Mouse (Mus musculus): ENCODE results near the gene Hacl1.
A peak's percentile ranks its signal among the peaks of the same experiment; 100 is the strongest.

Hacl1 gene

DNA sequence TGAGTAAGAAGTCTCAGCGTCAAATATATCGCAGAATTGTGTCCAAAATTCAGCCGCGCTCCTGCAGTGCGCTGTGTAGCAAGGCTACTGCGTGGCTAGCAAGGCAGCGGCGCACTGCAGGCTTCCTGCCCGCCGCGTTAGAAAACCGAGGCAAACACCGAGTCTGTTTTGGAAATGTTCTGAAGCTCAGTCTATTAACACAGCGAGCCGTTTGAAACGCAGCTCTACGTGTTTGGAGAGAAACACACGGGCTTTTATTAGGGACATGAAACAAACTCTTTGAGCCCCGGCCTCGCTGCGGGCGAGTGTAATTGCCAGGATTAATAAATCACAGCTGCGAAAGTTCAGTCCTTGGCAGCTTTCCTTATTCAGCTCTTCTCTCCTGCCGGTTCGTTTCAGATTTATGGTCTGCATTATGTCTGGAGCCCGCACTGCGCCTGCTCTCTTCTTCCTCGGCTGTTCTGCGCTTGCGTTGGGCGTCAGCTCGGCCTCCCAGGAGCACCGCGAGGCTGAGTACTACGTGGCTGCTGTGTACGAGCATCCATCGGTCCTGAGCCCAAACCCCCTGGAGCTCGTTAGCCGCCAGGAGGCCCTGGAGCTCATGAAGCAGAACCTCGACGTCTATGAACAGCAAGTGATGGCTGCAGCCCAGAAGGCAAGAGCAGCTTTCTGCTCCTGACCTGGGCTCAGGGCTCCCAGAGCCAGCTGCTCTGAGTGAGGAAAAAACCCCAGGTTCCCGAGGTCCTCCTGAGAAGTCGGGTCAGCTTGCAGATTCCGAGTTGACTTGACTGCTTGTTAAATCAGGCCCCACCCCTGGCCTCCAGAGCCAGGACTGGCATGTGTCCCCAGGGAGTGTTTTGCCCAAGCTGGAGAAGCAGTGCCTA is 20.8 kb upstream of the Hacl1 start:
- DNase-seq: peak; percentile 92

DNA sequence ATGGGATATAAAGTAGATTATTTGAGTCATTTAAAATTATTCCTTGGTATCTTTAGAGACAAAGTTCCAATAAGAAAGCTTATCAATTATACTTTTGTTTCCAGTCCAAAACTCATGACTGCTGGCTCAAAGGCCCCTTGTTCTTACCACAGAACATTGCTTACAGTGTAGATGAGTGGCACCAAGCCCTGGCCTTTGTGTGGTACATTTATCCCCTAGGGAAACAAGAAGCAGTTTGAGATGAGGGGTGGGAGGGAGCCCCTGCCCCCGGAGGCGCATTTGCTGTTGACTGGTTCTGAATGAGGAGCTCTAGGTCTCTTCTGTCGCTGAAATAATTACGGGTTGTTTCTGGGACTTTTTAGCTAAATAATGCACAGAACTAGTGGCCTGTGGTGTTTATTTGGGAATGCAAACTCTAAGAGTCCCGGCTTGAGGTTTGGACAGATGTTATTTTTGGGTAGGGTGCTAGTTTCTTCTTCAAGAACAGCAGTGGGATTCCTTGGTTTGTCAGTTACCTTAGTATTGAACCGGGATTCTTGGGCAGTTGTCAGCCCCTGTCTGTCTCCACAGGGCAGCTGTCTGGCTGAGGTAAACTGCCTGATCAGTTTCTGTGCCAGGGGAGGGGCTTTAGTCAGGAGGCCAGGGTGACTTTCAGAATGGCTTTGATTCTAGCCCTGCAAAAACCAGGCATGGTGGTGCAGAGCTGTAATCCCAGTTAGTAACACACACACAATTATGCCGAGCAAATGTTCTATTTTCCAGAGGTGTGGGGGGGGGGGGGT is 19.4 kb upstream of the Hacl1 start:
- DNase-seq: no peak

DNA sequence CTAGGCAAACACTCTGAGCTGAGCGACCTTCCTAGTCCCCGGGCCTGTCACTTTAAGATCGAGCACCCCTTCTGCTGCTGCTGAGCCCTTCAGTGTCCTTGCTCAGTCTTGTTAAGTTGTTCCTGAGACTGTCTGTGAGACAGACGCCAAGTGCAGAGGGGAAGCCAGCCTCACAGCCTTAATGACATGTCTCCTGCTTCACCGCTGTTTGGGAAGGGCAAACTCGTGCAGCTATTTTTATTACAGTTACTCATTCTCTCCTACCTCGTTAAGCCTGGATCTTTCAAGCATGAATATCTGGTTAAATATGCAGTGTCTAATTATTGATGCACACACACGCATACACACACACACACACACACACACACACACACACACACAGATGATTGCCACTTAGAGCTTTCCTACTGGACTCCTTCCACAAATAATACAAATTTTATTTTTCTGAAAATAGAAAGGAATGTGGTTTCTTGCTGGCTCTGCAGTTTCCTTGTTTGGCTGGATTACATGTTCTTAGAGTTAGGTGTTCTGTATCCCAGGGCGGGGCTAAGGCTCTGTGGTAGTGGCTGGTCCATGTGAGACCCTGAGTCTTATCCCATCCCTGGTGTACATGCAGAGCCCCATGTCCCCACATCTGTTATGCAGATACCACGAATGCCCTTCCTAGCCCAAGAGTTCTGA is 18.6 kb upstream of the Hacl1 start:
- peak; percentile 75 for DNase-seq

DNA sequence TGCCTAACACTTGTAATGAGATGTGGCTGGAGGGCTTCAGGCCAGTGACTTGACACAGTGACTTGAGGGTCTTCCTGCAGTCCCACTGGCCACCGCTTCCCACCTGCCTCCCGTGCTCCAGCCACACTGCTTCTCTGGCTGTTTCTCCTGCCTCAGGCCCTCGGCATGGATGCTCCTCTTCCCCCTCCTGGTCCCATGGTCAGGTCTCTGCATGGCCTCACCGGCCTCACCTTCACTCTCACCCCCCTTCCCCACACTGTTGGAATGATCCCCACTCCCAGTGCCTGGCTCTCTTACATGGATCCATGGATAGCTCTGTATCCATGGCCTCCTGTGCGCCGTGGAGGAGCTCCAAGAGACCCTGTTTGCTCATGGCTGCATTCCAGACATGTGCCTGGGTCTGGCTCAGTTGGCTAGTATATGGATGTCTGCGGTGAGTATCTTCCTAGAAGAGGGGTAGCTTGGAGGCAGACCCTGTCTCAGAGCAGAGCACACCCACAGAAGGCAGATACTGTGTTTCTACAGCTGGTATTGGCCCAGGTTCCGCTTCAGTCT is 17.1 kb upstream of the Hacl1 start:
- no peak for DNase-seq

DNA sequence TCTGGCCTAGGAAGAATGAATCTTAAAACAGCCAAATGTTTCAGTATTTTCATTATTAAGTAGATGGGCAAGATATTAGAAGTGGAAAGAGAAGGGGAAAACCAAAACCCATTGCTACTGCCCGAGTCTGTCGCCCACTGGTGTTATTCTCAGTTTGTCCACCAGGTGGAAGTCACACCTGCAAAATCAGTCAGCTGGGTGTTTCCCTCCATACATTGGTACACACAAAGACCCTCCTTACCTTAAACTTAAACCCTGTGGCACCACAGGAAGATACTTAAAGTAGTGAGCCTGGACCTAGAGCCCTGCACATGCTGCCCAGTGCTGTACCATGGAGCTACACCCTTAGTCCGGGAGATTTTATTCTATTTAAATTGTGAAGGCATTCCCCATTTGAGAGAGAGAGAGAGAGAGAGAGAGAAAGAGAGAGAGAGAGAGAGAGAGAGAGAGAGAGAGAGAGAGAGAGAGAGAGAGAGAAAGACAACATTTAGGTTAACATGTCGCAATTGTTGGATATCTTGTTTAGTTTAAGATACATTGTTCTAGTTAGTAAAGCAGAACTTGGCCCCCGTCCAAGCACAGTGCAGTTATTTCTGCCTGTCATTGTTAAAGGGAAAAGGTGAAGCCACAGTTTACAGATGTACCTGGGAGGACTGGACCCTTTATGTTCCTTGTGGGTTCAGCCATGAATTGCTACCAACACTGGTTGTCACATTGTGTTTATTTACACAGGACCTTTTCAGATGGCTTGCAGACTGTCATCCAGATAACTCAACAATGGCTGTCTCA is 16.0 kb upstream of the Hacl1 start:
- peak; percentile 79 for DNase-seq

DNA sequence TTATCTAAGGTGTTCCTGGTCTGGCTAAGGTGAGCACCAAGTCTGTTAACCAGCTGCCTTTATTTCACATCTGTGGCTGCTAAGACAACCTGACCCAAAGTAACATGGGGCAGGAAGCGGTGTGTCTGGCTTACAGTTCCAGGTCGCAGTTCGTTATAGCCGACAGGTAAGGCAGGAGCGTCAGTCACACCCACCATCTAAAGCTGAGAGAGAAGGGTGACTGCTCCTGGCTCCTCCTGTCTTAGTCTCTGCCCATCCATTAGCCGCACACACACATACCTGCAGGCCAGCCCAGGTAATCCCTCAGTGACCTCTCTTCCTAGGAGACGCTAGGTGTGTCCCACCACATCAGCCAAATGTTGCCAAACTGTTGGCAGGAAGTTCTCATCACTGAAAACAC is 15.3 kb upstream of the Hacl1 start:
- no peak for DNase-seq

DNA sequence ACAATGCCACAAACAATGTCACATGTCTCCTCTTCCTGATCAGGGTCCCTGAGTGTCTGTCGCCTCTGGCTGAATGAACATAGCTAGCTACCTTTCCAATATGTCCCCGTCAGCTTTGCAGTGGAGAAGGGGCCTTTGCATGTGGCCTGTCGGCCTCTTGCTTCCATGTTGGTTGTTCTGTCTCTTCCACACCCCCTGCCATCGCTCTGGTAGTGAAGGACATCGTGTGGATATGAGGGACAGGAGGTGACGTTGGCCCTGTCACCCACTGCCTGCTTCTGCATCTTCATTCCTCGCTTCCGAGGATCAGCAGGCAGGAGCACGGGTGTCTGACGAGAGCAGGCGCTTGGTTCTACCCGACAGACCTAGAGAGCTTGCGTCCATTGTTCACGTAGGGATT is 14.3 kb upstream of the Hacl1 start:
- no peak for DNase-seq

DNA sequence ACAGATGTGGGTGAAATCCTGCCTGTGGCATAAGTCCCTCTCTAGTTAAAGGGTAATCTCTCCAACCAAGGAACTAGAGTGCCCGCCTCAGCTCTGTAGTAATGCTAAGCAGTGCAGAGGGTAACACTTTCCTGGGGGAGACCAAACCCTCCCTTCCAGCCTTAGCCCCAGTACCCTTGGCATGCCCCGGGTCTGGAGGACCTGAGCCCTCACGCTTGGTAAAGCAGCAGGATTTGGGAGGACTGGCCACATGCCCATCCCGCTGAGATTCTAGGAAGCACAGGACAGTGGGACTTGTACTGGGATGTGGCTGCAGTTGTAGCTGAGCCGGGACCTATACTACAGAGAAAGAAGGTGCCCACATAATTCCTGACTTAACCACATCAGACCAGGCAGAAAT is 13.7 kb upstream of the Hacl1 start:
- peak; percentile 57 for DNase-seq

DNA sequence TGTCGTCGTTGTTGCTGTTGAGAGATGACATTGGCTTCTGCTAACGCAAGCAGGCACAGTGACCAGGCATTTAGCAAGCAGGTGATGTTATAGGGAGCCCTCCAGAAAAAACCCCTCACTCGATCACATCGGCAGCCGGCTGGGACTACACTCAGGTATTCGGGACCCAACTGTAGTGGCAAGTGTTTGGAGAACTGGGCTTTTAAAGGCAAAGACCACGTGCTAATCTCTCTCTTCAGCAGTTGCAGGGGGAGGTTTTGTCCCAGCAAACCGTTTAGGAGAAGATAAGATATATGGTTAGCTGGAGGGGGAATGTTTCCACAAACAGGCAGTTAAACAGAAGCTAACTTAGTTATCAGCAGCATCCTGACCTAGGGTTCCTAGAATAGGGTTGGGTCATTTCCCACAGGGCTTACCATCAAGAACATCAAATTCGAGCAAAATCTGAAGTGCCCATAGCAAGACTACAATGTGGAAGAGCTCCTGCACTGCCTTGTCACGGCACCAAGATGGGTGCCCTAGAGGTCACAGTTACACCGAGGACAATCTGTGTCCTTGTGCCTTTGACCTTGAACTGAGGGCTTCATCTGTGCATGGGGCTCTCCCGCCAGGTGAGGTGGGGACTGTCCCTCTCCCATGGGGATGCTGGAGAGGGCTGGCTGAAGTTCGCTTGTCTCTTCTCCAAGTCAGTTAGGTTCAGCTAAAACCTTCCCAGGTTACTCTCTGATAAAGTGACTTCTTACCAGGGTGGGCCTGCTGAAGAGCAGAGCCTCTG is 12.2 kb upstream of the Hacl1 start:
- no peak for DNase-seq

DNA sequence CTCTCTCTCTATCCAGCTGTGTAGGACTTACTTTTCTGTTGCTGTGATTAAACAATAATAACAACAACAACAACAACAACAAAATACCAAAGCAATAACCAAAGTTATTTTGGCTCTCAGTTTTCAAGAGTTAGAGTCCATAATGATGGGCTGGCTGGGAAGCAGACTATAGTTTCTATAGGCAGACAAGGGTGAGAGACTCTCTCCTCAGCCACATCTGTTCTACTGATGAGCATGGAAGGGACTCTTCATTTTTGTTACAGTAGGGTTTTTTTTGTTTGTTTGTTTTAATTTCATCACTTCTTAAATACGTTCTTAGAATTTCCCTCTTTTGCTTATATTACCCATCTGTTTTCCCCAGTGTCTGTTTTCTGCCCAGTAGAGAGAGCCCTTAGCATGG is 11.5 kb upstream of the Hacl1 start:
- no peak for DNase-seq

DNA sequence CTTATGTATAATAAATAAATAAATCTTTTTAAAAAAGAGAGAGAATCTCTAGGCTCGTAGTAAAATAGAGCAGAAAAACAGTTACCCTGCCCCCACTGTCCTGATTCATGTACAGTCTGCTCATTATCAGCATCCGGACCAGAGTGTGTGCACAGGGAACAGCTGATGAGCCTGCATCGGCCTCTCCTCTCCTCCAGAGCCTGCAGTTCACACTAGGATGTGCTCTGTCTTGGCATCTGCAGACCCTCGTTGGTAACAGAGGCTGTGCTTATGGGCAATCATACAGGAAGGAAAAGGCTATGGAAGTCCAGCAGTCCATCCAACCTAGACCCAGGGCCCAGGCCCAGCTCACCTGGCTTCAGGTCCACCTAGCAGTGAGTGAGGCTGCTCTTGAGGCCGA is 11.0 kb upstream of the Hacl1 start:
- DNase-seq: no peak

DNA sequence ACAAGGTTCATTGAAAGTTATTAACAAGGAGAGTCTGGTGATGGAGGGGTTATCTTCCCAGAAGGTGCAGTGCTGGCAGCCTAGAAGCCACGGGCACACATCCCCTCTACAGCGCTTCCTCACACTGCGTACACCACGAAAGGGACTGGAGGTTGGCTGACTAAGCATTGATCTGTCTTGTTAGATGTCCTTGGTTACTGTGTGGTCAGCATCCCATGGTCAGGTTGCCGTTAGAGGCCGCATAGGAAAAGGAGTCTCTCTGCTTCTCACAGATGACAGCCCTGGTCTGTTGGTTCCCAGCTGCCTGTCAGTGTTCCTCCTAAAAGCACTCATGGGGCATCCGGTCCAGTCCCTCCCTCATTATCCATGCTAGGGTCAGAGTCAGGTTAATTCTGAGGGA is 10.1 kb upstream of the Hacl1 start:
- DNase-seq: no peak

DNA sequence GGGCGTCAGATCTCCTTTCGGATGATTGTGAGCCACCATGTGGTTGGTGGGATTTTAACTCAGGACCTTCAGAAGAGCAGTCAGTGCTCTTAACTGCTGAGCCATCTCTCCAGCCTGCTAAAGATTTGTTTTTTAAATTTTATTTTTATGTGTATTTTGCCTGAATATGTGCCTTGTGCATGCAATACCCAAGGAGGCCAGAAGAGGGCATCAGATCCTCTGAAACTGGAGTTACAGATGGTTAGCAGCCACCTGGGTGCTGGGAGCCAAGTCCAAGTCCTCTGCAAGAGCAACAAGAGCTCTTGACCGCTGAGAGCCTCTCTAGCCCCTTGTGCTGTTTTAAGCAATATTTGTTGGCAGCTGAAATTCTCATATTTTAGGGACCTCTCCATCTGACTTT is 9.3 kb upstream of the Hacl1 start:
- no peak for DNase-seq

DNA sequence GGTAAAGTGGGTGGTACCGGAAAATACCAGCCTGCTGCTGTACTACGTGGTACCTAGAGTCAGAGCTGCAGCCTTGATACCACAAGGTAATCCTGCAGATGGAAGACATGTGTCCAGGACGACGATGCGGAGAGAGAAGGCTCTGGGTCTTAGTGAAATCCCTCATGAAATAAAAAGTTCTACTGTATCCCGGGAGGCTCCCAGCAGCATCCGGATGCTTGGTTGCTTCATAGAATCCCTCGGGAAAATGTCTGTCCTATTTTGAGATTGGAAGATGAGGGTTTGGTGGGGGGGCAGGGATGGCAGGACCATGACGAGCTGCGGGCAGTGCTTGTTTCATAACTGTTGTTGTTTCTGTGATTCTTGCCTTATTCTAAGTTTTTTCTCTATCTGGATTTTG is 6.9 kb upstream of the Hacl1 start:
- no peak for DNase-seq

DNA sequence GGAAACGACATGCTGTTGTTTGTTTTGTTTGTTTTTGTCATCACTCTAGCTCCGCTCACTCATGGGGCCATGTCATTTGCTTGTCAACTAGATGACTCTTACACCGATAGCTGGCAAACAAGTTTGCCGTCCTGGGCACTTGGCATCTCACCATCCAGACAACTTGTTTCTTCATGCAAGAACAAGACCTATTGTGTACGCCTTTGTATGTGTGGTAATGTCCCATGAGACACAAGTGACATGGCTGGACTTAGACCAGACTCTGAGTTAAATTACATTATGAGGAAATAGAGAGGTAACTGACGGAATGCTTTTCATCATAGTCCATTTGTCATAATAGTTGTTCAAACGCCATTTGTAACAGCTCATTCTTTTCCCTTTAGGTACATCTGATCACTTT is 4.8 kb upstream of the Hacl1 start:
- no peak for DNase-seq

DNA sequence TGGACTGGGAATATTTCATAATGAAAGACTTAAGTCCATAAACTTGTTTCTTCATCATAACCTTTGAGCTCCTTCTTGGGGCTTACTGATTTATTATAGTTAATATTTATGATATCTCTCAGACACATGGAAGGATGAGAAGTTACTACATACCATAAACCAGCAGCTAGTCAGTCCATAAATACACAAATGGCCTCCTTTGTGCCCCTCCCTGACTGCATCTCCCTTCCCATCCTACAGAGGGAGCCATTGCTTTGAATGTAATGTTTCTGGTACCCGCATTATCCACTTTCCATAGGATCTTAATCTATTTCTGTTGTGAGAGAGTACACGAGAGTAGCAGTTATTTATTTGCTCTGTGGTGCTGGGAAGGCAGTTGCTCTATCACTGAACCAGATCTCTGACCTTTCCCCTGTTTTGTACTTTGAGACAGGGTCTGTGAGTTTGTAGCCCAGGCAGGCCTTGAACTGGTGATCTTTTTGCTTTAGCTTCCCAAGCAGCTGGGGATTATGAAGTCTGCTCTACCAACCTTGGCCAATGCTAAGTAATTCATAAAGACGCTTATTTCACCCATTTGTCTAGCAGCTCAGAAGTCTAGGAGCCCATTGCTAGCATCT is 4.0 kb upstream of the Hacl1 start:
- DNase-seq: no peak

DNA sequence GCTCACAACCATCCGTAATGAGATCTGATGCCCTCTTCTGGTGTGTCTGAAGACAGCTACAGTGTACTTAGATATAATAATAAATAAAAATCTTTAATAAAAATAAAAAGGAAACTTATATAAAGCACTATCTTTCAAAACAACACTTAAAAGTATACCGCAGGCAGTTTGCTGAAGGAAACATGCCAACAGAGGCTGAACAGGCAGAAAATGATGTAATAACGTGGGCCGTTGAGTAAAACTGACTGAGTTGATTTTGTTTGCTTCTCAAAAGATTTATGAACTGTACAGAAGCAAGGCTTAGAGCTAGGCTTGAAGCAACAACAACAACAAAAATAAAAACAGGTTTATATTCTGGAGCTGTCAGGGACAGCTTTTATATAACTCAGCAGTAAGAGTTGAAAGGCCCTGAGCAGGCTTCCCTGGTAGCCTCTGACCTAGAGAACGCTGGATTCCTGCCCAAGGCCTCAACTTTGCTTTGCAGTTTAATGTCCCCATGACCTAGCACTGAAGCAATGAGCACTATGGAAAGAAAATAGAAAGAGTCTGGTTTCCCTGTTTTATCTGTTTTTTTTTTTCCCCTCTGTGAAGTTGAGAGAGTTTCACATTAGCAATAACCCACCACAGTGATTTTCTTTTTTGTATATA is 3.2 kb upstream of the Hacl1 start:
- peak; percentile 81 for DNase-seq

DNA sequence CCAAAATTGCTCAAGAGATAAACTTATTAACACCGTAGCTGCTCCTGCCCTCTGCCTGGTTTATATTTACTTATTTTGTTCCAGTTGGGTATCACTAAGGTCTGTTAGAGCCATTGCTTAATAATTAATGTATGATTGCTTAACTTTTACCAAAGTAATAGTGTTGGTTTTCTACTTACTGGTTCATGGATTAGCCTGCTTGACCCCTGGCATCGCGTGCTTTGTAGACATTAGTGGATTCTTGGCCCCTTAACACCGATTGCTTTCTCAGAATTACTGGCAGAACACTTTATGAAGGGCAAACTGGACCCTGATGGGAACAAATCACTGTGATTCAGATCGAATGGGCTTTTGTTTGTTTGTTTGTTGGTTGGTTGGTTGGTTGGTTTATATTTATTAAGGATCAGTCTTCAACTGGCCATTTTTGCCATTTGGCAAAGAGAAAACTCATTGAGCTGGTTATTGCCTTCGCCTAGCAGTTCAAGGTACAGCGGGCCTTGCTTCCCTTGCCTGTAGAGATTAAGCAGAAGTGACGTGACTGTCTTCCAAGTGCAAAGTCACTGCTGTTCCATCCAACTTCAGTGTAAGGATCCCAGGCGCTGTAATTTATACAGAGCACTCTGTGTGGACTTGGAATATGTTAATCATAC is 545 bp upstream of the Hacl1 start:
- DNase-seq: peak; percentile 77

DNA sequence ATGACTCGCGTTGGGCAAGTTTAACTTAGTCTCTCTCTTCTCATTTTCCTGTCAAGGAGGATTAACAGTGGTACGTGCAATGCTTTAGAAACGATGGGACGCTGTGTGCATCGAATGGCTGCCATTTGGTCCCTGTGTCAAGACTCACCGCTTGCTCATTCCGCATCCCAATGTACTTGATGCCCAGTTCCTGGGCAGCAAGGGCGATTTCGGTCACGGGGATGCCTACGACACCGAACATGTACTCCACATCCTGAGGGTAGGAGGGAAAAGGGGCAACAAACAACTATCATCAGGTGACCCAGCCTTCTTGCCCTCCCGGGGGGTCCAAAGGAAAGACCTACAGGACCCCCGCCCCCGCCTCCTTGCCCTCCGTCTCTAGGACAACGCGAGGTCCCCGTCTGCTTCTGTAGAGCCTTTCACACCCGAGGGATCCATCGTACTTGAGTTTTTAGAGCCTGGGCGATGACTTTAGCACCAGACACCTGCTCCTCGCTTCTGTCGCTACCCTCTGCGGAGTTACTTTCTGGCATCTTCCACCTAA is 668 bp downstream of the Hacl1 start, which contains the start of gene Gm49387:
Gene Gm49387, minus strand, starts transcription at position 533 of the 544 bp plus-strand sequence.
- DNase-seq: no peak

DNA sequence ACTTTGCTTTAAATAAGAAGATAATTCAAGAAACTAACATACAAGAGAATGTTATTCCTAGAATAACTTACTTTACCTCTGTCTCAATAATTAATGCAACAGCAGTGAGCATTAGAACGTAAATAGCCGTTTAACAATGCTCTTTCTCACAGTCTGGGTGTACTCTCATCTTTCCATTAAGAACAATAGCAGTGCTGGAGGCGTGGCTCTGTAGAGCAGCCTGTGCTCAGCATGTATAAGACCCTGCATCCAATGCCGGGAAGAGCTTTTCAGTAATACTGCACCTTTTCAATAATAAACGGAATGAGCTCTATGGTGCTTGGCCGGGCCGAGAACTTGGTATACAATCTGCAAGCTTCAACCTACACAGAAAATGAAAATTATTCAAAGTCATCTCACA is 10.4 kb downstream of the Hacl1 start:
- DNase-seq: no peak
